In the genomic region with DNA sequence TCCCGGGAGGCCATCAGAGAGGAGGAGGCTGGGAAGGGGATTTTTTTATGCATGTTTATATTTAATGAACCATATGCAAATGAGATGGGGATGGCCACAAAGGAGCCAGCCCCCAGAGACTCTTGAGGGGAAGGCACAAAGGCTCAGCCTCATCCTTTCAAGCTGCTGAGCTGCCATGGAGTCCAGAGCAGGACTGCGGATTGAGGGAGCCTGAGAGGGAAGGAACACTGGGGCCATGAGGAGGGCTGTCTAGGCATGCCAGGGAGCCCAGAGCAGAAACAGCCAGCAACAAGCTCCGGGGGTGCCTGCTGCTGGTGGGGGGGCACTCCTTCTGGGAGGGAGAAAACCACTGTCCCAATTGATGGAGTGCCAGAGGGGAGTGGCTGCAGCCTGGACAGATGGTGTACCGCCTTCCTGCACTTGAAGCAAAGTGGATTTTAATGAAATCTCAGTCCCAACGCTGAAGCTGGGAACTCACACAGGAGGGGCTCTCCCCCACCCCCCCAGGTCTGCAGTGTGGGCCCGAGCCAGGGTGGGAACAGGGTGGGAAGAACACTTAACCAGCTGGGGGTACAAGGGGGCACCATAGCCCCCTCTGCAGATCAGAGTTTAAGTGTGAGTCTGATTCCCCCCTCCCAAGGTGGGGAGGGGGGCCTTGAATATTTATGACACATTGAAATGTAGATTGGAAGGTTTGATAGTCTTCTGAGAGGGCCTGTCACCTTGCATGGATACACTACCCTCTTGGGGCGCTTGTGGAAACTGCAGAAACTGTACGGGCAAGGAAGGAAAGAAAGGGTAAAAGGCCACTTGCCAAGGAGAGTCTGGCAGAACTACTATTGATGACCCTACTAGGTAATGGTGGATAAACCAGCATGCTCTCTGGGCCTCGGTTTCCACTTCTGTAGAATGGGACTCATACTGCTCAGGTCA, we compare ENCODE assay signal across 8 mouse cellular contexts. TPM values are rescaled to one million over a fixed set of nuclear protein-coding genes. Genes with fewer than 3 reads are reported as not detected.
DNase-seq lines count a peak whose midpoint lies in the region; ATAC-seq lines count a peak whose summit lies in the region.

No protein-coding gene starts in this region.

- peak; percentile 69 for ATAC-seq in midbrain, embryonic 15.5 days (replicated peaks)

- peaks cover 93% of the 10 kb centered on the region for H3K4me1 ChIP-seq in hindbrain, embryonic 10.5 days (replicated peaks)
- H3K4me1 ChIP-seq in midbrain, embryonic 15.5 days, result peaks cover 62% of the 10 kb centered on the region

- DNase-seq in cerebellum, postnatal 10 days, result peak; percentile 56 to 66
- no peak for DNase-seq in cerebellum, adult 9-10 months
- DNase-seq in MN1 (ENCODE audit: low spot score), result peak; percentile 61
- DNase-seq in hindbrain, embryonic 10.5 days (ENCODE audit: low spot score), result peak; percentile 81
- no peak for DNase-seq in heart, postnatal 14 days
- DNase-seq in thymus, postnatal 25 days, result no peak
- no peak for DNase-seq in cerebellum, adult 9-11 months

- peak overlapping the region; percentile 95 for H3K27ac ChIP-seq in hindbrain, embryonic 10.5 days
- H3K27ac ChIP-seq in midbrain, embryonic 15.5 days, result peak overlapping the region; percentile 86

- H3K9ac ChIP-seq in midbrain, embryonic 15.5 days, result peak overlapping the region; percentile 6; the same call in 1 of the 2 replicates

- peaks cover 73% of the 10 kb centered on the region for H3K36me3 ChIP-seq in hindbrain, embryonic 10.5 days
- H3K36me3 ChIP-seq in midbrain, embryonic 15.5 days (replicated peaks), result no peaks in the 10 kb centered on the region

- WGBS in hindbrain, embryonic 10.5 days, result 24% methylated on average over 9 of the region's 9 CpGs
- WGBS in midbrain, embryonic 15.5 days, result 9% methylated on average over 9 of the region's 9 CpGs

- peak overlapping the region; percentile 29 for H3K4me3 ChIP-seq in hindbrain, embryonic 10.5 days
- H3K4me3 ChIP-seq in midbrain, embryonic 15.5 days, result no peak overlapping the region

- no peaks in the 10 kb centered on the region for H3K27me3 ChIP-seq in hindbrain, embryonic 10.5 days (ENCODE audit: insufficient read depth, poor library complexity, severe bottlenecking)
- H3K27me3 ChIP-seq in midbrain, embryonic 15.5 days (replicated peaks), result no peaks in the 10 kb centered on the region

- no peak overlapping the region for H3K4me2 ChIP-seq in midbrain, embryonic 15.5 days

- intact Hi-C loops in heart, postnatal 14 days (cut with DNase I), result no loop called here

- H3K9me3 ChIP-seq in hindbrain, embryonic 10.5 days, result no peaks in the 10 kb centered on the region
- no peaks in the 10 kb centered on the region for H3K9me3 ChIP-seq in midbrain, embryonic 15.5 days

RNA-seq across cellular contexts. Expression of a gene that starts 18.9 kb away (rescaled TPM):
- 7.7 and 8.0 TPM in 2 replicates for polyA plus RNA-seq in hindbrain, embryonic 10.5 days (2016; fragmentation: Nextera tagmentation; extraction: Ambion mirVana)
- 6.8 and 7.6 TPM in 2 replicates for polyA plus RNA-seq in midbrain, embryonic 15.5 days (2015; fragmentation: Nextera tagmentation; extraction: Ambion mirVana)
- total RNA-seq in heart, postnatal 14 days (2021), result 1 to 10 TPM; 3.4 to 3.6 TPM

RNA-seq across cellular contexts. Expression of a gene that starts 35.2 kb away (rescaled TPM):
- 218 and 357 TPM in 2 replicates for polyA plus RNA-seq in hindbrain, embryonic 10.5 days (2016; fragmentation: Nextera tagmentation; extraction: Ambion mirVana)
- 12.8 and 14.1 TPM in 2 replicates for polyA plus RNA-seq in midbrain, embryonic 15.5 days (2015; fragmentation: Nextera tagmentation; extraction: Ambion mirVana)
- total RNA-seq in heart, postnatal 14 days (2021), result under 1 TPM; 0.22 to 0.24 TPM

Comparison
In these comparisons a context has a peak if more than half of its experiments do, and no peak if none do; other contexts are left out.
1. DNase-seq: peak in cerebellum, postnatal 10 days (2 of 2), MN1 (single experiment) and hindbrain, embryonic 10.5 days (single experiment); none in cerebellum, adult 9-10 months (single experiment), heart, postnatal 14 days (0 of 2), thymus, postnatal 25 days (single experiment) and cerebellum, adult 9-11 months (single experiment).
2. RNA of a gene that starts 35.2 kb away (polyA plus RNA-seq): 218 to 357 TPM in hindbrain, embryonic 10.5 days; 12.8 to 14.1 TPM in midbrain, embryonic 15.5 days; every median in the first group is over 10 times any median in the second.